Mouse (Mus musculus) left cerebral cortex, postnatal 25 days (tissue): ENCODE measurements around the gene Prepl. TPM values are rescaled to one million over a fixed set of nuclear protein-coding genes. Genes with fewer than 3 reads are reported as not detected.

Experiments used
- DNase-seq, 2 experiments: peaks; one replicate each; pipeline ENCODE4 v3.0.0; 2022; ENCODE audit warnings: low spot score in 2 of 2, mixed read lengths in 1 of 2
- intact Hi-C: fragments of 180-260 bp; cut with DNase I; formaldehyde crosslinking; loops from one replicate; pipeline ENCODE4 v1.15.1; 2025
- total RNA-seq, 2 experiments: library from RNA; stranded (reverse); gene quantifications; 2 replicates each; pipeline ENCODE4 v1.2.3; 2021

Prepl gene
- total RNA-seq, 2 experiments from 2014 or later = 346 to 361 TPM

DNA sequence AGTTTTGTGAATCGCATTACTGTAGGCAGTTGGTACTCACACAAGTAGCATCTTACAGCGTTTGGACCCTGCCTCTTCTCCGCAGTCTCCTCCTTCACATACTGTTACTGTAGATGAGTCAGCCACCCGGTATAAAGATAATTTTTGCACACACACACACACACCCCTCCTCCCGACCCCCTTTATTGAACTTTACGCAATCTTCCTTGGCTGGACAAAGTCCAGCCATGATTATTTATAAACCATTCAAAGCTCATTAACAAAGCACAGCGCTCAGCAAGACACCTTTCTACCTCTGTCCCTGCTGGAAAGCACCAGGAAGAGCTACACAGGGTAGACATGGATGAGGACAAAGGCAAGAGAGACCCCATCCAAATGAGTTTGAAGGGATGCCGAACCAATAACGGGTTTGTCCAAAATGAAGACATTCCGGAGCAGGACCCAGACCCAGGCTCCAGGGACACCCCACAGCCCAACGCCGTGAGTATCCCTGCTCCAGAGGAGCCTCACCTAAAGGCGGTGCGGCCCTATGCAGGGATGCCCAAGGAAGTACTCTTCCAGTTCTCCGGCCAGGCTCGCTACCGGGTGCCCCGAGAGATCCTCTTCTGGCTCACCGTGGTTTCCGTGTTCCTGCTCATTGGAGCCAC, 61.8 kb downstream of the Prepl start, which contains the start of gene Slc3a1:
Slc3a1 (plus strand) TSS at position 284 of the 647 bp plus-strand sequence.
- intact Hi-C loops = no loop called here
- DNase-seq = no peak

DNA sequence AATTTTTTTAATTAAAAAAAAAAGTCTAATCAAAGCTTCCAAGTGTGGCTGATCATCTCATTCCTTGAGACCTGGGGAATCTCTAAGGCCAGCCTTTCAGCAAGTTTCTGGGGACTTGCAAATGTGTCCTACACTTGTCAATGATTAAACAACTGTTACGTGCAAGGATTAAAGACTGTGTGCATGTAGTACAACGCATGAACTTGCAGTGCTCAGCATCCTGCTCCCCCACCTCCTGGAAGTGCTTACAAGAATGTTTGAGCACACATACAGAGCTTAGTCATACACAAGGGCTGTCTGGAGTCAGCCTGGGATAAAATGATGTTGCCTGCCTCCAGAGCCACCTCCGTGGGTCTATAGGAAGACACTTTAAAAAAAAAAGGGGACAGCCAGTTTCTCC, 62.8 kb downstream of the Prepl start:
- no peak for DNase-seq
- intact Hi-C loops = no loop called here

DNA sequence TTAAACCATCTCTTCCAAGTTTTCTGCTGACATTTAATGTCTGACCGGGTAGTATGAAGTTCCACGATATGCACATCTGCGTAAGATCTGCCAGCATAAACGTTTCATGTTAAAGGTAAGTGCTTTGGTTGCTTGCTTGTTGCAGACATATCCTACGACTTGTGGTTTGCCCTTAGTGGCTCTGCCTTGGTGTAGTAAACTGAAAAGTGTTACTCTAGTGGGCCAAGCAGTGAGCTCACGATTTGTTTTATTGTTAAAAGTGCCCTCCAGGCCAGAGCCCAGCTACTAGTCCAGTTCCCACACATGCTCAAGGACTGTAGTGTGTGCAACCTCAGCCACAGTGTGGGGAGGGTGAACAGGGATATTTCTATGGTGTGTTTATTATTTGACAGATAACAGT, 63.6 kb downstream of the Prepl start:
- no peak for DNase-seq
- intact Hi-C loops = no loop called here

DNA sequence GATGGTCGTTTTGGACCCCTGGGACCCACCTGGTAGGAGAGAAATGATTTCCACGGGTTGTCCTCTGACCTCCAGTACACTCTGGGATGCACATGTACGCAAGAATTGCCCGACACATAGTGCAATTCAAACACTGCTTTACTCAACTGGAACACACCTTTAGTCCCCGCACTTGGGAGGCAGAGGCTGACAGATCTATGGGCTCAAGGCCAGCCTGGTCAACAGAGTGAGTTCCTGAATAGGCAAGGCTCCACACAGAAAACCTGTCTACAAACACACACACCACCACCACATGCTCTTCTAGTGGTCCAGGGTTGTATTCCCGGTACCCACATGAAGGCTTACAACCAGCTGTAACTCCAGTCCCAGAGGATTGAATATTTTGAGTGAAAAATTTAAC, 64.9 kb downstream of the Prepl start:
- intact Hi-C loops = no loop called here

DNA sequence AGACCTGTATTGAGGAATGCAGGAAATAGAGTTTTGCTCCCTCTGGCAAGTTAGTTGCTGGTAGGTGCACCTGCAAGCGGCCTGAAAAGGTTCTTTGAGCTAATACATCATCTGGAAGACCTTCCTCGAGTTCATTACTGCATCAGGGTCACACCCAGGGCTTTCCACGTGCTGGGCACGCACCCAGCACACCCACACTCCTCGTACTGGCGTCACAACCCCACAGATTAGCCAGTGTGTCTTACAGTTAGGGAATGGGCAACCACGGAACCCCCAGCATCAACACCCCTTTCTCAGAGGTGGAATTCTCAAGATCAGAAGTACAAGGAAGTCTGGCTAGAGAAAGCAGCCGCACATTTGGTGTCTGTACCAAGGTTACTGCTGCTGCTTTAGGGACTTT, 65.8 kb downstream of the Prepl start:
- intact Hi-C loops = loop anchor here (5.0 kb wide), 1 partner anchor 147 kb away; no protein-coding TSS in a partner anchor

More for the DNA sequence above, 64.9 kb downstream of the Prepl start:
- DNase-seq = no peak

DNA sequence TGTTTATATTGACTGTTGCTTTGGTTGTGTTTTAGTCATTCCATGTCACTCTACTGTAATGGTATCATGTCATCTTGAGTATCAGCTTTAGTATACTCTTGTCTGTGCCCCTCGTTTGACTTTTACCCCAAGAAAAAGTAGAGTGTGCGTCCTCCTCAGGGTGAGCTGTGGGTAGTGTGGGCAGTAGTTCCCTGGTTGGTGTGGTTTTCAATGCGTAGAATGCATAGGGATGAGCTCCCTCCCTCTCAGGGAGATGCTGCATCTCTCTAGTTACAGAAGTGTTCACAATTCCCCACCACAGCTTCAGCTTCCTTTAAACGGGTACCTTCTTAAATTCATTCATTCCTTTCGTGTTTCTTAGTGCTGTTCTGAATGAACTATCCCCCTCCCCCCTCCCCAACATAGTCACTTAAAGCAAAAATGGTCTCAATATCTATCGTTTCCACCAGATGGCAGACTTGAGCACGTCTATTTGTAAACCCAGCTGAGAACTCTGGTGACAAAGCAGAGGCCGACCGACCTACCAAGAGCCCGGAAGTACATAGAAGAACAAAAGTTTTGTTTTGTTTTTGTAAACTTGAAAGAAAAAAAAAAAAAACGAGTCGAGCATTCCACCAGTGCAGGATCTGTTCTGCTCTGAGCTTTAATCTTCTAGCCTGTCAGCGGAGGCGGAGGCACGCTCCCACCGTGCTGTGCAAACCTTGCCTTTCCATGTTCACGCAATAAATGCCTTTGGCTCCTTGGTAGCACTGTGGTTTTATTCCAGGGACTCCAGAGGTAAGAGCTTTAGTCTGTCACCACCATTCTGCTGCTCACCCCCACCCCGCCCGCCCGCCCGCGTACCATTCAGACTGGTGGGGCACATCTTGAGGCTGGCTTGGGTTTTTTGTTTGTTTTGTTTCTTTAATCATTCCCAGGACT, 66.5 kb downstream of the Prepl start:
- intact Hi-C loops = loop anchor here (5.0 kb wide), 1 partner anchor 146 kb away; no protein-coding TSS in a partner anchor
- DNase-seq = peak; percentile 55 to 75

More for the DNA sequence above, 65.8 kb downstream of the Prepl start:
- no peak for DNase-seq

DNA sequence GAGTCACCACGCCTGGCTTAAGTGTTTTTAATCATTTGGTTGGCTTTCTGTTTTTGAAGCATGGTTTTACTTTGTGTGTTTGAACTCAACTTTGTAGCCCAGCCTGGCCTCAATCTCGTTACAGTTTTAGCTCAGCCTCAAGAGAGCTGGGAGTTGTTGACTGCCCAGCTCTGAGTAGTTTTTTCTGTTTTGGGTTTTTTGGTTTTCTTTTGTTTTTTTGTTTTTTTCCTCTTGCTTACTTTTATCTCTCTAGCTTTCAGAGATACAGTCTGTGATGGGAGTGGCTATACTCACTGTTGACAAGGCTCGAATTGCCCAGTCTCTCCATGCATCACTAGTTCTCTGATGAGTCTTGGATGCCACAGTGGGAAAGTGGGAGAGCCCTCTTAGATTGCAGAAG, 69.7 kb downstream of the Prepl start:
- DNase-seq = no peak
- intact Hi-C loops = loop anchor here (5.0 kb wide), 1 partner anchor 143 kb away; no protein-coding TSS in a partner anchor

DNA sequence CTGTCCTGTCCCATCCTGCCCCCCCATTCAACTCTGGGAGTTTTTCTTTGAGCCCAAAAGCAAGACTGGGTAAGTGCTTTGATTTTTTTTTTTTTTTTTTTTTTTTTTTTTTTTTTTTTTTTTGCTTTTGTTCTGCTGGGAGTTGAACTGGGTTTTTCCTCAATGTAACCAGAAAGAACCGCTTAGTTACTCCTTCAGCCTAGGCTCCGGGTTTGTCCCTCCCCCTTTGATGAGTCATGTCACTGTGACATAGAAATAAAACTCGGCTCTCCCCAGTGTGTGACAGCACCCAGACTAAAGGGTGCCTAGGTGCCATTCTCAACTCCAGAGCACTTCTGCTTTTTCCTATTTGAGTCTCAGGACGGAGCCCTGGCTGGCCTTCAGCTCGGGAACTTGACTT, 71.2 kb downstream of the Prepl start:
- intact Hi-C loops = no loop called here
- peak in 1 of 2 experiments; percentile 34 for DNase-seq

DNA sequence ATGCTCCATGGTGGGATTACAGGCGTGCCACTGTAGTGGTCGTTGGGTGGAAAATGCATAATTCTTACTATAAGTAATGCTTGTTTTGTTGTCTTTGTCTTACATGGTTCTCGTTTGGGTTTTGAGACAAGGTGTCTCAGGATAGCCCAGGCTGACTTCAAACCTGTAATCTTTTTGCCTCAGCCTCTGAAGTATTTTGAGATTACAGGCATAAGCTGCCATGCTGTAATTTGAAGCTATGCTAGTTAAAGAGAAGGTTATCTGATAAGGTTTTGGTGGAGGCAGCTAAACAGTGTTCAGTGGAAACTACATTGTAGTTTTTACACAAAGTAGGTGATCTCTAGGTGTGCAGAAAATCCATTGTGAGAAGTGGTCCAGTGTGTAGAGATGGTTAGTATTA, 71.7 kb downstream of the Prepl start:
- no peak for DNase-seq
- intact Hi-C loops = no loop called here

DNA sequence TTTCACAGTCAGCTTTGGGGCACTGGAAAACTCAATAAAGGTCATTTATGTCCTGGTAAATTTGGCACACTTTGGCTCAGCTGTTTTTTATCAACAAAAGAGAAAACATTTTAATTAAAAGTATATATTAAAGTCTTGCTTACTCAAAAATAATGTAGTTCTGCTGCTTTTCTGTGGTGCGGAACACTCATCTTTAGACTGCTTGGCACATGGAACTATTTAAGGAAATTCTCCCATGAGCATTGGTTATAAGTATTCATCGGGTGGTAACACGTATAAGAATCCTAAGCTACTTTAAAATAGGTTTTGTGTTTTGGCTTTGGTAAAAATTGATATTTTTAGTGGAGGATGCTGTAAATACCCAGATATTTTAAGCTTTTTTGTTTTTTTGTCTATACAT, 75.4 kb downstream of the Prepl start:
- intact Hi-C loops = no loop called here

DNA sequence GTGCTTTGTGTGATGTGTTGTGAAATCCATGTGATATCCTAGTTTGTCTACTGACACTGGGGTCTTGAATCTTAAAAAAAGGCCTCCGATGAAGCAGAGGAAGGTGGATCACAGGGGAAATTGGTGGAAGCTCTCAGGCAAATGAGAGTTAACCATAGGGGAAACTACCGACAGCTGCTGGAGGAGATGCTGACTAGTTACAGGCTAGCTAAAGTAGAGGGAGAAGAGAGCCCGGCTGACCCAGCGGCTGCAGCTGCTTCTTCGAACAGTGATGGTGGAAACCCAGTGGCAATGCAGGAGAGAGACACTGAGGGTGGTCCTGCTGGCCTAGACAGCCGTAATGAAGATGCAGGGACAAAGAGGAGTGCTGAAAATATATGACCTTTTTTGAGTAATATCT, 76.6 kb downstream of the Prepl start:
- intact Hi-C loops = no loop called here
- DNase-seq = no peak

More for the DNA sequence above, 75.4 kb downstream of the Prepl start:
- DNase-seq = no peak

Other genes with a start within 250 kb of the Prepl start
- gene Ppm1b, start 133.5 kb downstream of the Prepl start, total RNA-seq = 100 to 1,000 TPM; 151 to 152 TPM
- under 1 TPM; 0.27 to 0.30 TPM for gene Slc3a1, start 61.9 kb downstream of the Prepl start, total RNA-seq
- gene Camkmt, start 311 bp upstream of the Prepl start, total RNA-seq = 10 to 100 TPM; 11.8 TPM